Mouse (Mus musculus) forebrain, embryonic 14.5 days (tissue): ENCODE measurements around the gene Cela3a. TPM values are rescaled to one million over a fixed set of nuclear protein-coding genes. Genes with fewer than 3 reads are reported as not detected.

Experiments
- polyA plus RNA-seq: library from polyadenylated mRNA; unstranded; fragments of >200 nt; fragmentation: Nextera tagmentation; extraction: Ambion mirVana; gene quantifications from 2 replicates; pipeline ENCODE4 v1.2.1, GENCODE M21; 2014

Gene Cela3a
- polyA plus RNA-seq, 1 experiment from 2014 or later = not detected

Other genes with a start within 250 kb of the Cela3a start
- gene Wnt4, start 132.3 kb downstream of the Cela3a start, polyA plus RNA-seq = 0.80 and 1.4 TPM in 2 replicates
- gene Cdc42, start 52.1 kb downstream of the Cela3a start, polyA plus RNA-seq = 928 and 953 TPM in 2 replicates
- not detected in 2 replicates for gene Cela3b, start 20.7 kb upstream of the Cela3a start, polyA plus RNA-seq
- gene 1700013G24Rik, start 43.5 kb upstream of the Cela3a start, polyA plus RNA-seq = not detected in 2 replicates
- gene Hspg2, start 59.0 kb upstream of the Cela3a start, polyA plus RNA-seq = 4.0 and 4.7 TPM in 2 replicates
- gene Ldlrad2, start 164.8 kb upstream of the Cela3a start, polyA plus RNA-seq = not detected in 2 replicates
- 52.4 and 68.4 TPM in 2 replicates for gene Usp48, start 184.0 kb upstream of the Cela3a start, polyA plus RNA-seq